Mouse (Mus musculus) hindbrain, embryonic 13.5 days (tissue): ENCODE results near the gene Myo1e. TPM values are rescaled to one million over a fixed set of nuclear protein-coding genes. Genes with fewer than 3 reads are reported as not detected.

Experiments used
- ATAC-seq: fragments of 200-750 bp; cut with Nextera tagmentation; 2 replicates; pipeline ENCODE4 v1.8.0; 2017; ENCODE audit warnings: moderate TSS enrichment; ENCODE audit not compliant: low FRiP score
- H3K27ac ChIP-seq: fragments of 300-500 bp; sonication (generic); 2 replicates; pipeline ENCODE4 v1.5.1; 2015; ENCODE audit warnings: inconsistent platforms, mild to moderate bottlenecking, moderate library complexity
- H3K27me3 ChIP-seq: fragments of 300-500 bp; sonication (generic); 2 replicates; pipeline ENCODE4 v1.6.1; 2015; ENCODE audit warnings: mild to moderate bottlenecking, inconsistent platforms
- H3K36me3 ChIP-seq: fragments of 300-500 bp; sonication (generic); 2 replicates; pipeline ENCODE4 v1.6.1; 2015; ENCODE audit warnings: mild to moderate bottlenecking, inconsistent platforms
- H3K4me1 ChIP-seq: fragments of 300-500 bp; sonication (generic); replicated peaks from 2 replicates; pipeline ENCODE4 v1.6.1; 2015; ENCODE audit warnings: inconsistent platforms
- H3K4me2 ChIP-seq: fragments of 300-500 bp; sonication (generic); 2 replicates; pipeline ENCODE4 v1.6.1; 2015; ENCODE audit warnings: inconsistent platforms, mild to moderate bottlenecking, moderate library complexity
- H3K4me3 ChIP-seq: fragments of 300-500 bp; sonication (generic); 2 replicates; pipeline ENCODE4 v1.5.1; 2015; ENCODE audit warnings: mild to moderate bottlenecking, inconsistent platforms
- H3K9ac ChIP-seq: fragments of 300-500 bp; sonication (generic); 2 replicates; pipeline ENCODE4 v1.6.1; 2015; ENCODE audit warnings: mild to moderate bottlenecking, inconsistent platforms
- H3K9me3 ChIP-seq: fragments of 300-500 bp; sonication (generic); 2 replicates; pipeline ENCODE4 v1.6.1; 2016; ENCODE audit warnings: inconsistent platforms
- WGBS: fragments of 180-500 bp; shearing (Covaris S2); methylation state at CpG from one replicate; pipeline ENCODE4 v1.1.7; 2015; 5-methylcytosine and 5-hydroxymethylcytosine counted together
- polyA plus RNA-seq: library from polyadenylated mRNA; unstranded; fragments of >200 nt; fragmentation: Nextera tagmentation; extraction: Ambion mirVana; gene quantifications from 2 replicates; pipeline ENCODE4 v1.2.1, GENCODE M21; 2015

The Myo1e gene
- polyA plus RNA-seq, 1 experiment from 2014 or later = 9.2 TPM

DNA sequence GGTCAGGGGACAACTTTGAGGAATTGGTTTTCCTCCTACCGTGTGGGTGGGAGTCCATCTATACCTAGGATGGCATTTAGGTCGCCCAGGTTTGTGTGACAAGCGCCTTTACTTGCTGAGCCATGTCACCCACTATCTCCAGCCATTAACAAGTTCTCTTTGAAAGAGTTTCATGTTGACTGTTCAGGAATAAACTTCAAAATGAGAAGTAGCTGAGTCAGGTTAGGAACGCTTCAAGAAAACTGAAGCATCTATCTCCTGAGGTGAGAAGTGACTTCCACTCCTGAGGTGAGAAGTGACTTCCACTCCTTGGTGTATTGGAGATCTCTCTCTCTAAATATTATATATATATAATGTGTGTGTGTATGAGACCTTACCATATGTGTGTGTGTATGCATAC, 19.2 kb downstream of the Myo1e start:
- ATAC-seq = no peak
- Histone ChIP-seq H3K9me3 (no peaks in the 10 kb centered on the region), H3K9ac (no peak overlapping the region), H3K36me3 (no peaks in the 10 kb centered on the region), H3K4me1 (no peaks in the 10 kb centered on the region), H3K4me2 (no peak overlapping the region), H3K27ac (no peak overlapping the region), H3K27me3 (no peaks in the 10 kb centered on the region), H3K4me3 (no peak overlapping the region)
- WGBS = 94% methylated on average over 4 of the region's 4 CpGs

DNA sequence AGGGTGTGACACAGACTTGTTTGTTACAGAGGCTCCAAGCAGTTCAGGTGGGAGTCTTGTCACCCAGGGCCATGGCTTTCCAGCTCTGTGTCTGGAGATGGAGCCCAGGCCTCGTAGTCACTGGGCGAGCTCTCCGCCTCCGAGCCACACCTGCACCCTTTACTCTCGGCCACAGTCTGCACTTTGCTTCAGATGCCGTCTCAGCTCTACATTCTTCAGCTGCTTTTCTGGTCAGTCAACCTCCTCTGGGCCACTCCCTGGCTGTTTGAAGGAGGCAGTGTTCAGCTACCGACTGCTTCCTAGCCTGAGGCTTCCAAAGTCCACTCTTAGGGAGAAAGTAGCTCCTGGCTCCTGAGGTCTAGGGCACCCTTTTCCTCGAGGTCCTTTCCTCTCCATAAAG, 22.7 kb downstream of the Myo1e start:
- Histone ChIP-seq H3K9ac (no peak overlapping the region), H3K27ac (no peak overlapping the region), H3K4me2 (no peak overlapping the region), H3K4me3 (no peak overlapping the region), H3K9me3 (no peaks in the 10 kb centered on the region), H3K36me3 (no peaks in the 10 kb centered on the region), H3K27me3 (no peaks in the 10 kb centered on the region), H3K4me1 (no peaks in the 10 kb centered on the region)
- 87% methylated on average over 8 of the region's 8 CpGs for WGBS
- ATAC-seq = no peak

DNA sequence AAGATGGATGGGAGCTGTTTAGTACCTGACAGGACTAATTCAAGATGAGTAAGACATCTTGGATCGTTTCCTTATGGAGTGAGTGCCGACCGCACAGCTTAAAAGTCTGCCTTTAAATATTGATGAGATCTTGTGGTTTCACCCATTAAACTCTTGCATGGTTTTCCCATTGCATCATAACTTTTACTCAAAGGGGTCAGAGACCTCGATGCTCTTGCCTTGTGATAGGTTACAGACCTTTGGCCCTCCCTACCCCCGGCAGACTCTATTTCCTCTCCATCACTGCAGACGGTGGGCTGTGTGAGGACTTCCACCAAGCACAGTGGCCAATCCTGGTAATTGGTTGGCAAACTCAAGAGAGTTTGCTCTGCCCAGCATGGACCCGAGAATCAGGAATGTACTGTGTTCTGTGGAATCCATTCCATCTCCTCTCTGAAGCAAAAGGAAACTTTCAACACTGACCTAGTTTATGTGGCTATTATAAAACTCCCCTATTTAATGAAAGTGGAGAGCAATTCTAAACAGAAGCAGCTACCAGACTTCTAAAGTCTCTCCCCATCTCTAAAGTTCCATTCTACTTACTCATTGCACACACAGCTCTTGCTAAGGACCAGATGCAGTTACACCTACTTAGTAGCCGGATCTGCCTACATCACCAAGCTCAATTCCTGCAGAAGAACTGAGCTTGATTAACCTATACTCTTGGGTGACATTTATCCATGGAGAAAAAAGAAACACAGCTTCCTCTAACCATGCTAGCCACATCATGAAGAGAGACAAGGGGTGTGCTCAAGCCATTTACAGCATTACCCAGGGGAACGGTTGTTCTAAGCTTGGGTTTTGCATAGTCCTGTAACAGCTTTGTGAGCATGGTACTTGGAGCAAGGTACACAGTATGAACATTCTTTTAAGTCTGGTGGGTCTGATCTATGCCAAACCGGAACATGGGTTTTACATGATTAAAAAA, 25.2 kb downstream of the Myo1e start:
- Histone ChIP-seq H3K9ac (no peak overlapping the region), H3K4me2 (no peak overlapping the region), H3K27me3 (no peaks in the 10 kb centered on the region), H3K9me3 (no peaks in the 10 kb centered on the region), H3K4me3 (no peak overlapping the region), H3K4me1 (no peaks in the 10 kb centered on the region), H3K27ac (no peak overlapping the region), H3K36me3 (no peaks in the 10 kb centered on the region)
- no peak for ATAC-seq
- WGBS = 84% methylated on average over 10 of the region's 10 CpGs

DNA sequence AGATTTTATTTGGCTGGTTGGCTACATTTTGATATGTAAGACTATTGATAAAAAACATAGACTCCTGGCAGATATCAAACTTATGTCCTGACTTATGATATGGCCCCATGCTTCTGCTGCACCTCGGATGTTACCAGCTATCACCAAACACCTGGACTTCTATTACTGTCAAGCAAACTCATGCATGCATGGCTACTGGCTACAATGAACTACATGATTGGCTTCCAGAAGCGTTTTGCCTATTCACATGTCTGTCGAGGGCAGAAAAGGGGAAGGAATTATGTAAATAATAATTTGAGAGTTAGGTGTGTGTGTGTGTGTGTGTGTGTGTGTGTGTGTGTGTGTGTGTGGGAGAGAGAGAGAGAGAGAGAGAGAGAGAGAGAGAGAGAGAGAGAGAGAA, 30.0 kb downstream of the Myo1e start:
- H3K4me3 ChIP-seq = no peak overlapping the region
- no peaks in the 10 kb centered on the region for H3K4me1 ChIP-seq
- H3K27me3 ChIP-seq = no peaks in the 10 kb centered on the region
- WGBS = 91% methylated on average over 3 of the region's 3 CpGs
- H3K9ac ChIP-seq = no peak overlapping the region
- H3K27ac ChIP-seq = no peak overlapping the region
- no peak for ATAC-seq
- no peaks in the 10 kb centered on the region for H3K9me3 ChIP-seq
- H3K4me2 ChIP-seq = no peak overlapping the region
- no peaks in the 10 kb centered on the region for H3K36me3 ChIP-seq

DNA sequence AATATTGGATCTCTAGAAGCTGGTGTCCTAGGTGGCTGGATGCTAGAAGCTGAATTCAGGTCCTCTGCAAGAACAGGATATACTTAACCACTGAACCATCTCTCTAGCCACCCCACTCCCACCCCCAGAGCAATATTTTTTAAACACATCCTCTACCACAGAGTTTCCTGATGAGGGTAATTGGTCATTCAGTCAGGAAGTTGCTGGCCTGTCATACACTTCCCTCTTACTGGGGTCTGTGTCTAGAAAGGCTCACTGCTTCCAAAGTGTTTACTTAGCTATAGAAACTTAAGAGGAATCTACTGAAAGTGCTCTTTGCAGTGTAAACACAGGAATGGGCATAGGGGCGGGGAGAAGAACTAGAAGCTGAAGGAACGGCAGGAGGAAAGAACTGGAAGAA, 30.4 kb downstream of the Myo1e start:
- Histone ChIP-seq H3K4me1 (no peaks in the 10 kb centered on the region), H3K27me3 (no peaks in the 10 kb centered on the region), H3K36me3 (no peaks in the 10 kb centered on the region), H3K9me3 (no peaks in the 10 kb centered on the region), H3K27ac (no peak overlapping the region), H3K4me3 (no peak overlapping the region), H3K4me2 (no peak overlapping the region), H3K9ac (no peak overlapping the region)
- WGBS = 68% methylated on average over 2 of the region's 2 CpGs
- no peak for ATAC-seq

DNA sequence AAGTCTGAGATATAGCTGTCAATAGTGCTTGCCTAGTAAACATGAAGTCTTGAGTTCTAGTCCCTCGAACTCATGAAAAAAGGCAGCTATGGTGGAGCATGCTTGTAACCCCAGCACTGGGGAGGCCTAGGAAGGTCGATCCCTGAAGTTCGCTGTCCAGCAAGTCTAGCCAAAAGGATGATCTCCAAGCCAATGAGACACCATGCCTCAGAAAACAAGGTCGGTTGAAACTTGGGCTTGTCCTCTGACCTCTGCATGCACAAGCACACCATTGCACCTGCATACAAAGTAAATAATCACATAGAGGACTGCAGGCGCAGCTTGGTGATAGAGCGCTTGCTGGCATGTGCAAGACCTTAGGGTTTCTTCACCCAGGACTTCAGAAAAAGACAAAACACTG, 31.2 kb downstream of the Myo1e start:
- no peaks in the 10 kb centered on the region for H3K27me3 ChIP-seq
- H3K27ac ChIP-seq = no peak overlapping the region
- no peaks in the 10 kb centered on the region for H3K9me3 ChIP-seq
- no peaks in the 10 kb centered on the region for H3K4me1 ChIP-seq
- ATAC-seq = no peak
- H3K9ac ChIP-seq = no peak overlapping the region
- no peaks in the 10 kb centered on the region for H3K36me3 ChIP-seq
- no peak overlapping the region for H3K4me3 ChIP-seq
- WGBS = 95% methylated on average over 6 of the region's 6 CpGs
- no peak overlapping the region for H3K4me2 ChIP-seq

DNA sequence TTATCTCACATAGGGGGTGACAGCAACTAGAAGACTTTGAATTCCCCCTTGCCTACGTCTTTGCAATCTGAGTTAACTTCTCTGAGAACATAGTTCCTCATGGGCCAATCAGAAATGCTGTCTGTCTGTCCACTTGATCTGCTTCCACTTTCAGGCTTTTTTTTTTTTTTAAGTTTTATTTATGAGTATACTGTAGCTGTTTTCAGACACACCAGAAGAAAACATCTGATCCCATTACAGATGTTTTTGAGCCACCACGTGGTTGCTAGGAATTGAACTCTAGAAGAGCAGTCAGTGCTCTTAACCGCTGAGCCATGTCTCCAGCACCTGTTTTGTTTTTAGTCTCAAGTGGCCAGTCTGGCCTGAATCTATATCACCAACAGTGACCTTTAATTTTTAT, 32.1 kb downstream of the Myo1e start:
- no peak overlapping the region for H3K4me3 ChIP-seq
- no peak for ATAC-seq
- 83% methylated on average over 3 of the region's 3 CpGs for WGBS
- H3K9me3 ChIP-seq = no peaks in the 10 kb centered on the region
- H3K27me3 ChIP-seq = no peaks in the 10 kb centered on the region
- no peak overlapping the region for H3K27ac ChIP-seq
- H3K36me3 ChIP-seq = no peaks in the 10 kb centered on the region
- no peaks in the 10 kb centered on the region for H3K4me1 ChIP-seq
- no peak overlapping the region for H3K9ac ChIP-seq
- no peak overlapping the region for H3K4me2 ChIP-seq

DNA sequence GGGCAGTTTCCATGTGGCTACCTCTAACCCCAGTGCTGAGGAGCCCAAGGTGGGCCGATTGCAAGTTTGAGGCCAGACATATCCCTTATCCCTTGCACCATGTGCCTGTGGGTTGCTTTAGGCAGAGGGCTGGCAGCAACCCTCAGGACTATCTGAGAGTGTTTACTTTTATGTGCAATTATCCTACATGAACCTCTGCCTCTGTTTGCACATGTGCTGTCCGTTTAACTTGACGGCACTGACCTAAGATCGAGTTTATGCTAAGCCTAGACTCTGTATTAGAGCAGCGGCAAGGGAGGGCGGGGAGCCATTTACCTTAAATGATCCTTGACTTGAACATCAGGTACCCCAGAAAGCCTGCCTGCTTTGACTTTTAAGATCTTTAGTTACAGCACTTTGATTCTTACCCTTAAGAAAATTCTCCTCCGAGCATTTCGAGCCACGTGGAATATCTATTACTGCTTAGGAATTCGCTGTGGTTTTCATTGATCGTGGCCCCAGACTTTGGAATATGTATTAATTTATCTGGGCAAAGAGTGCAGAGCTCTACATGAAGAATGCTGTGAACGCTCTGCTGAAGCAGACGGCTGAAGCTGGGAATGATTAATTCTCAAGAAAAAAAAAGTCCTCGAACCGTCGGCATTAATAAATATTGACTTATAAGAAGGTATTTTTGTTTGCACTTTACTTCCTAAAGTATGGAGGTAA, 33.7 kb downstream of the Myo1e start:
- Histone ChIP-seq H3K27ac (no peak overlapping the region), H3K4me2 (no peak overlapping the region), H3K9me3 (no peaks in the 10 kb centered on the region), H3K9ac (no peak overlapping the region), H3K4me3 (no peak overlapping the region), H3K4me1 (no peaks in the 10 kb centered on the region), H3K36me3 (no peaks in the 10 kb centered on the region), H3K27me3 (no peaks in the 10 kb centered on the region)
- ATAC-seq = no peak
- 86% methylated on average over 16 of the region's 16 CpGs for WGBS

DNA sequence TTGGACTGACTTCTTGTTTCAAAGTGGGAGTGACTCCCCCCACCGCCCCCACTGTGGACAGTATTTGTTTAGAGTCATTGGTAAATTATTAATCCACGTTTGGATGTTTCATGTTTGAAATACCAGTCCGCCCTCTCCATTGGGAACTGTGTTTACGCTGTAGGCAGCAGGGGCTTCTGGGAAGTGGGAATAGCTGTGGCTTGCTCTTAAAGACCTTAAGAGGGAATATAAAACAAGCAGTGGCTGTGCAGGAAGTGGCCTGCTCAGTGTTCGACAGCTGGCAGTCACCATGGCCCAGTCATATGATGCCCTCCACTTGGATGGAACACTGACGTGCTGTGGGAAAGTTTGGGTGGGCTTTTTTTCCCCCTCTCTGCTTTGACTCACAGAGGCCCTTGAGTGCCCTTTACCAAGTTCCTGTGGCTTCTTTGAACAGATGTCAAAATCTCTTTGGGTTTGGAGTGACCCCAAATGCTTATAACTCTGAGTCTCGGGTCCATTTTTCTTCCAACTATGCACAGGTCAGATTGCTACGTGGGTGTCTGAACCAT, 34.3 kb downstream of the Myo1e start:
- no peaks in the 10 kb centered on the region for H3K4me1 ChIP-seq
- no peaks in the 10 kb centered on the region for H3K36me3 ChIP-seq
- H3K9me3 ChIP-seq = no peaks in the 10 kb centered on the region
- H3K4me3 ChIP-seq = no peak overlapping the region
- no peaks in the 10 kb centered on the region for H3K27me3 ChIP-seq
- ATAC-seq = no peak
- H3K4me2 ChIP-seq = no peak overlapping the region
- no peak overlapping the region for H3K9ac ChIP-seq
- no peak overlapping the region for H3K27ac ChIP-seq
- WGBS = 69% methylated on average over 8 of the region's 8 CpGs

DNA sequence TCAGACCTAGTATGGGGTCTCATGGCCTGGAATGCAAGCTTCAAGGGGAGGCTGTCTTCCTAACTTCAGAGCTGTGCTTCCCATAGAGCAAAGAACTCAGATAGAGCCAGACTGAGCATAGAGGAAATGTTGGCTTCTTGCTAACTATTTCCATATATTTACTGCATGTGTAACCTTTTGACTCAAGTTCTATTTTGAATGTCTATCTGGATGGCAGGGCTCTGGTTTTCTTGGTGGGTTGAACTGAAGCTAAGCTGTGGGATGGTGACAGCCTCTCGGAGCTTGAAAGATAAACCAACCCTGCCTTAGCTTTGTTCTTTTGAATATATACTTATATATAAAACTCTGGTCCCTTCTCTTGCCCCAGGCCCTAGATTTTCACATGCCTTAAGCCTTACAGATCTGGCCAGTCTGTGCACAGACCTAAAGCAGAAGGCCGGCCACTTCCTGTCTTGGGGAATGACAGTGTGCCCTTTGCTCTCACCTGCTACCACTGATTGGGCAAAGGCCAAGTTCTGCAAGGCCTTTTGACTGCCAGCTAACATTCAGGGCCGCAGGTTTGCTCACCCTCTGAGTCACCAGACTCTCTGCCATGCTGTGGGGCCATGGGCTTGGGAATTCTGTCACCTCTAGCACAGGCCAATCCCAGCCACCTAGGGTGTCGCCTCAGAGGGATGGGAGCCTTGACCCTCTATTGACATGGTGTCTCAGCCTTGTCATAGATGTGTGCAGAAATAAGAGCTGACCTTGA, 35.1 kb downstream of the Myo1e start:
- no peak overlapping the region for H3K9ac ChIP-seq
- WGBS = 88% methylated on average over 4 of the region's 4 CpGs
- no peaks in the 10 kb centered on the region for H3K36me3 ChIP-seq
- no peaks in the 10 kb centered on the region for H3K4me1 ChIP-seq
- no peak overlapping the region for H3K4me3 ChIP-seq
- H3K9me3 ChIP-seq = no peaks in the 10 kb centered on the region
- no peaks in the 10 kb centered on the region for H3K27me3 ChIP-seq
- no peak overlapping the region for H3K27ac ChIP-seq
- ATAC-seq = no peak
- H3K4me2 ChIP-seq = no peak overlapping the region

DNA sequence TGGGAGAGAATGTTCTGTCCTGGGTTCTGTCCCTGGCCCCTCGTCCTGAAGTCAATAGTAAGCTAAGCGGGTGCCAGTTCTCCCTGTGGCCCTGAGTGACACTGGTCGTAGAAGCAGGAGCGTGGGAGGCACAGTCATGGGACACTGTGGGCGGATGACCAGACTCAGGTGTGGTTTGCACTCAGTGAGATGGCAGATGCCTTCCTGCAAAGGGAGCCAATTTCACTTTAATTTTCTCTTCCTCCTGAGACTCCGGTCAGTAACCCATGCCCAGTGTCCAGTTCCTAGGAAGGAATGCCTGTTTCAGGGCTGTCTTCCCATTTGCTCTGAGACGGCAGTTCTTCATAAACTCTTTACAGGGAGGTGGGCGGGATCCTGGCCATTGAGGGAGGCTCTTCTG, 36.1 kb downstream of the Myo1e start:
- no peak for ATAC-seq

DNA sequence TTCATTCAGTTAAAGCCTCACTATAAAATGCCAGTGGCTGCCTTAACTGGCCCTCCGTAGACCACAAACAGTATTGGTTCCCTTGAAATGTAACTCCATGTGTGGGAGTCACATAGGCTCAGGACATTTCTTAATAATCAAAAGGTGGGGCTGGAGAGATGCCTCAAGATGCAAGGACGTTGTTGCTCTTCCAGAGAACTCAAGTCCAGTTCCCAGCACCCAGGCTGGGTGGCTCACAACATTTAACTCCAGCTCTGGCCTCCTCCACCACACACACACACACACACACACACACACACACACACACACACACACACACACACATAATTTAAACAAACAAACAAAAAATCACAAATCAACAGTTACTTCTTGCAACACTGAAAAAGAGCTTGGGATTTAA, 36.6 kb downstream of the Myo1e start:
- Histone ChIP-seq H3K36me3 (no peaks in the 10 kb centered on the region), H3K4me1 (no peaks in the 10 kb centered on the region), H3K27me3 (no peaks in the 10 kb centered on the region), H3K27ac (no peak overlapping the region), H3K9me3 (no peaks in the 10 kb centered on the region), H3K9ac (no peak overlapping the region), H3K4me3 (no peak overlapping the region), H3K4me2 (no peak overlapping the region)
- 90% methylated on average over 2 of the region's 2 CpGs for WGBS
- ATAC-seq = no peak

More for the DNA sequence above, 36.1 kb downstream of the Myo1e start:
- Histone ChIP-seq H3K9me3 (no peaks in the 10 kb centered on the region), H3K36me3 (no peaks in the 10 kb centered on the region), H3K27me3 (no peaks in the 10 kb centered on the region), H3K4me1 (no peaks in the 10 kb centered on the region), H3K27ac (no peak overlapping the region), H3K4me3 (no peak overlapping the region), H3K4me2 (no peak overlapping the region), H3K9ac (no peak overlapping the region)
- WGBS = 78% methylated on average over 8 of the region's 8 CpGs
